Mouse (Mus musculus) 416B (cell line): ENCODE data around the gene Olfr150.
A peak's percentile ranks its signal among the peaks of the same experiment; 100 is the strongest.

Experiments used
- DNase-seq: peaks from one replicate; pipeline ENCODE4 v3.0.0; 2011; ENCODE audit warnings: low read depth

Olfr150 gene

GRCm38 (mm10) chr9:39730678-39731077 is at the start of gene Olfr150:
Gene Olfr150, plus strand, starts transcription at chr9:39730978.
- no peak for DNase-seq

GRCm38 (mm10) chr9:39701123-39701522 is 29.7 kb upstream of the Olfr150 start:
- DNase-seq, result peak; percentile 27

GRCm38 (mm10) chr9:39707017-39707416 is 23.8 kb upstream of the Olfr150 start, which contains the start of gene Olfr149:
Gene Olfr149, minus strand, starts transcription at chr9:39707117.
- DNase-seq, result no peak

GRCm38 (mm10) chr9:39708958-39709357 is 21.8 kb upstream of the Olfr150 start:
- no peak for DNase-seq

- DNase-seq, result no peak
Observed at GRCm38 (mm10) chr9:39711053-39711452, 19.7 kb upstream of the Olfr150 start, which contains the start of gene Olfr965. Gene Olfr965, plus strand, starts transcription at chr9:39711353.

GRCm38 (mm10) chr9:39740741-39741140 is 10.0 kb downstream of the Olfr150 start:
- no peak for DNase-seq

- DNase-seq, result no peak
Observed at GRCm38 (mm10) chr9:39745949-39746348, 15.2 kb downstream of the Olfr150 start, which contains the start of gene Olfr967. Gene Olfr967, plus strand, starts transcription at chr9:39746249.

GRCm38 (mm10) chr9:39746428-39746827 is 15.7 kb downstream of the Olfr150 start:
- no peak for DNase-seq

GRCm38 (mm10) chr9:39783153-39783552 is 52.4 kb downstream of the Olfr150 start, which contains the start of gene Olfr968:
Gene Olfr968, minus strand, starts transcription at chr9:39783253.
- DNase-seq, result no peak
